Mouse (Mus musculus): ENCODE results near the gene Hes2.

The Hes2 gene

DNA sequence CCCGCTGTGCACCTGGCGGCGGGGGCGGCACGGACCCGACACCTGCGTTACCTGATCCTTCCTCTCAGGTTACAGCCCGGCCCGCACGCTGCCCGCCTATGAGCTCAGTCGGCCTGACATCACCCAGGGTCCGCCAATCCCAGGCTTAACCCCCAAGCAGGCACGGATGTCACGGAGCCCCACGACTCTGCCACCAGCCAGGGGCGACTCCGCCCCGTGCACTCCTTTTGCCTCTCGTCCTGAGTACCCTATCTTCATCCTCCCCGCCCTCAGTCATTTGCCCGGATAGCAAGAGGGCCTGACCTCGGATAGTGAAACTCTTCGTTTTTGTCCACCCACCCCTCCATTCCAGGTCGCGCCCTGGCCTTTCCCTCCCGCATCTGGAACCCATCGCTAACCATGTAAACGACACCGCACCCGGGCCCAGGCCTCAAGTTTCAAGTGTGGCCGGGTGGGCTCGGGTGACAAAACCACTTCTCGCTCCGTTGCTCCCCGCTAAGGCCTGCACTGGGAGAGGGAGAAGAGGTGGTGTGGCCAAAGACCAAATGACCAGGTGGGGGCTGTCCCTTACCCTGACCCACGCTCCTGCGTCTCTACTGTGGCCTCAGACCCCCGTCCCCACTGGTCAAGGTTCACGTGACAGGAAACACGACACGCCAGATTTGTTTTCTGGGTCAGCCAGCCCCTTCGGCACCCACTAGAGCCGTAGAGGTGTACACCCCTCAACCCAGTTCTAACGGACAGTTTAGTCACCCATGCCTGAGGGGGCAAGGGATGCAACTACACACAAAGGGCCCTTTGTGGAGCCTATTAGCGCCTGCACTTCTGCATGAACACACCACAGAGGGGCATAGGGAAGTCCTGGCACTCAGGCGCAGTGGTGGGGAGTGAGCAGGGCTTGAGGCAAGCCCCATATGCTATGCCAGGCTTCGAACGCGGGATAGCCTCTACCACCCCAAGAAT, 26.6 kb upstream of the Hes2 start:
- DNase-seq, result no peak

DNA sequence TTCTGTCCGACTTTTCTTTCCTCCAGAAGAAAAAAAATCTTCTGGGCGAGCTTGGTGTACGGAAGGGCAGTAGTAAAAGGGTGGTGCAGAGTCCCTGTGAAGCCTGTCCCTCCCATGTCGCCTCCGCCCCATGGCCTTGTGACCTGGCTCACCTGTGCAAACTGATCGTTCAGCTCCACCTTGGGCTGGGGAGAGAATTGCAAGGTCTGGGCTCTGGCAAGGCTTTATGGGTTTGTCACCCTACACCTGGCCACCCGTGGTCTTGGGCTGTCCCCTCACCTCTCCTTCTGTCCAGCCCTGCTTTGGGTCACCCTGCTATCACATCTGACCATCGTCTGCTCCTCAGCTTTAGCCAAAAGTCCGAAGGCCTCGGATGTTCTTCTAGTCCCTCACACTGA, 25.9 kb upstream of the Hes2 start:
- DNase-seq, result no peak

DNA sequence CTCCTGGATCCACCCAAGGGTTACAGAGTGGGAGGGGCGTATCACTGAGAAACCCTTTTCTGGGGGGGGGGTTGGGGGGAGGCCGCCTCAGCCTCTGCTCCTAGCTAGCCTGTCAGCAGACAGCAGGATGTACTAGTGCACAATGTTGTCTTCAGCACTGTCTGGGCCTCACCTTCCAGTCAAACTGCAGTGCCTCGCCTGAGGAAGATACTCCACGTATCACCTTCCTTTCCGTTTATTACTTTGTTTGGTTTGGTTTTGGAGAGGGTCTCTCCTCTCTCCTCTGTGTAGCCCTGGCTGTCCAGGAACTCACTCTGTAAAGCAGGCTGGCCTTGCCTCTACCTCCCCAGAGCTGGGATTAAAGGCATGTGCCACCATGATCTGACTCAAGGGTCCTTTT, 25.5 kb upstream of the Hes2 start:
- DNase-seq, result no peak

DNA sequence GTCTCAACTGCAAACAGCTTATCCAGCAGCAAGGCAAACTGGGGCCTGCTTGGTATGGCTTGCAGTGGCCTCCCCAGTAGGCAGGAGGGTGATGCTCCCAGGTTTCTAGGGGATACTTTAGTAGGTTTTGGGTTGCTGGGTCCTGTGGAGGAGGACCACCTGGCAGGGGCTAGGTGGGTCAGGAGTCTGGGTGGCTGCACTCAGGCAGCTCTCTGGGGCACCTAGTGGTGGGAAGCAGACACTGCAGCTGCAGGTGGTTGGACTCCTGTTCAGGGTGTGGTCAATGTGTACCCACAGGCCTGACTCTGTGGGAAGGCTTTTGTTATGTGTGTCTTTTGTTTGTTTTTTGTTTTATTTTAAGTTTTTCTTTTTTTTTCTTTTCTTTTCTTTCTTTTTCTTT, 24.2 kb upstream of the Hes2 start:
- DNase-seq, result no peak

DNA sequence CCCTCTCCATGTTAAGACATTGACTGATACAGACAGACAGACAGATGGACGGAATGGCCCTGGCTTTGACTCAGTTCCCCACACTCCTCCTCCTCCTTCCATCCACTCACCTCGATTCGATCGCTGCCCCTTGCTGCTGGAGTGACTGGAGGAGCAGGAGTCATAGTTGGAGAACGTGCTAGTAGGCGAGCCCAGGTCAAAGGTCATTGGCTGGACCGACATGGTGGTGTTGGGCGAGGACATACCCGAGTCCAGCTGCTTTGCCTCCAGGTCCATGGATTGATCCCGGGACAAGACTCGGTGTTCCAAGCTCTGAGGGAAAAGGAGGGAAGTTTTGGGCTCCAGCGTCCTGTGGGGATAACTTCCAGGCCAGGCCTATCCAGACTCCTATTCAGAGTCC, 23.3 kb upstream of the Hes2 start:
- DNase-seq, result no peak

DNA sequence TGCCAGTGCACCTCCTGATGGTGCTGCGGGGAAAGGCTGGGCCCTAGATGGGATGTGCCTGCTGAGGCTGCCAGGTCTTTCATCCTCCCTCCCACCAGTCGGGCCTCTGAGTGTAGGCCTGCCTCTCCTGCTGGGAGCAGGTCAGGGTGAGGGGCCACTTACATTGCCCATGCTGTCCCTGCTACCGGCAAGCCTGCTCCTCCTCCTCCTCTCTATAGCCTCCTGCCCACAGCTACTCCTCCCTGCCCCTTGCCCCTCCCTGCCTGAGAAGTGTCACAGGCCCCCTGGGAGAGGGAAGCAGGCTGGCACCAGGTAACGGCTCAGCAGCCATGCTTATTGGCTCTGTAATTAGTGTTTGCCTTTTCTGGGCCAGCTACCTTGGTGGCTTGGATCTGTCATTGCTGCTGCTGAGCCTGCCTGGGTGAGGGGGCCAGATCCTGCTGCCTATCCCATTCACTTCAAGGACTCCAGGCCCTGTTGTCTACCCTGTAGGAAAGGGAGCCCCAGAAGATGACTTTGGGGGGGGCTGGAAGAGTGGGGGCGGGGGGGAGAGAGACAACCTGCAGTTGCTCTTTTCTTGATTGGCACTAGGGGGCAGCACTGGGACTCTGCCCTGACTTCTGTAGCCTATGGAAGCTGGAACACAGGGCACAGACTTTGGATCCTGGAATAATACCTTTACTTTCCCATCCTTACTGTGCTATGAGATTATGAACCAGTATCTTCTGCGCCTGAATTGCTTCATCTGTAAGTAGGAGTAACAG, 22.4 kb upstream of the Hes2 start:
- no peak for DNase-seq

DNA sequence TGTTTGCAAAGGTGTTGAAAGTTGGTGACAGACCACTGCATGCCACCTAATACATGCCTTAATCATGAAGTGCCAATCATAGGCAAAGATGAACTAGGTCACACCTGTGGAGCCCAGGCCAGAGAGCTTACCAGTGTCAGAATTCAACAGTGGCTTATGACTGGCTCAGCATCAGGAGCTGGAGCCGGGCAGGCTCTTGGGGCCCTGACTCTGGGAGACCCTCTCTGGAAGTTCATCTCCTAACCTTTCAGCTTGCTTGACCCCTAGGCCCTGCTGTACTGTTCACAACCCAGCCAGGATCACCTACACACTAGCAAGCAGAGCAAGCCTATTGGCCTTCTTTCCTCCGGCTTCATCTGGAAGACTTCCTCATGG, 21.8 kb upstream of the Hes2 start:
- DNase-seq, result no peak

DNA sequence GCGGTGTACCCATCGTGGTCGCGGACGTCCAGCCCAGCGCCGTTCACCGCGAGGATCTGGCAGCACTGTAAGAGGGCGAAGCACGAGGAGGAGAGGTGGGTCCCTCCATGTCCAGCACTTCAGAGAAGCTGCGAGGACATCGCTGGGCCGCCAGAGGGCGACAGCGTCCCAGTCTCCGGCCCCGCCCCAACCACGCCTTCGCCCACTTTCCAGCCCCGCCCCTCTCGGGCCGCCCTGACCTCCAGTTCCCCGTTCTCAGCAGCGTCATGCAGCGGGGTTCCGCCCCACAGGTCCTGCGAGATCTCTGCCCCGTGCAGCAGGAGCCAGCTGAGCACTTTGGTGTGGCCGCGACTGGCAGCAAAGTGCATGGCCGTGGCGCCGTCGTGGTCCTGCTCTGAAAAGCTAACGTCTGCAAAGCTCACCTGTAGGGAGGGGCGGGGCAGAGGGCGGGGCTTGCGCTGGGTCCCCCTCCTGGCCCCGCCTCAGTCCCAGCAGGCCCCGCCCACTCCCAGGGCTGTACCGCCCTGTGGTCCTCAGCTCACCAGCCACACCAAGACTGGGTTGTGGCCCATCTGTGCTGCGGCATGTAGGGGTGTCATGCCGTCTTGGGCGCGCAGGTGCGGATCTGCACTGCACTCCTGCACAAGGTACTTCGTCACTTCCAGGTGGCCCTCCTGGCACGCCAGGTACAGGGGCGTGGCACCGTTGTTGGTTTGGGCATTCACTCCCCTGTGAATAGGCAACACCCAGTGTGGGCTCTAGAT, 20.0 kb upstream of the Hes2 start:
- DNase-seq, result peak; percentile 83

DNA sequence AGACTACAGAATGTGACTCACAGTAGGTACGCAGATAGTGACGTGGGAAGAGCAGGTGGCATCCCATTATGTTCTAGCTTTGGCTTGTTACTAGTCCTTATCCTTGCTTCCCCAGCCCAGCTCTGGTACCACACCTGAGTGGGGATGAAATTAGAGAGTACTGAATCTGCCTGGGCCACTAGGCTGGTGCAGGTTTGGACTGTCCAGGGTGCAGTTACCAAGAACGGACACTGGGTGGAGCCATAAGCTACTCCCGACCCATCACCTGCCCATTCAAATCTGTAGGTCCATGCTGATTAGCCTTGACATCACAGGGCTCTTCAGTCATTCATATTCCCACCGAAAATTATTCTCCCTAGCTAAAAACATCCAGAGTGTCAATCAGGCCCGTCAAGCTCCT, 18.2 kb upstream of the Hes2 start:
- DNase-seq, result no peak

DNA sequence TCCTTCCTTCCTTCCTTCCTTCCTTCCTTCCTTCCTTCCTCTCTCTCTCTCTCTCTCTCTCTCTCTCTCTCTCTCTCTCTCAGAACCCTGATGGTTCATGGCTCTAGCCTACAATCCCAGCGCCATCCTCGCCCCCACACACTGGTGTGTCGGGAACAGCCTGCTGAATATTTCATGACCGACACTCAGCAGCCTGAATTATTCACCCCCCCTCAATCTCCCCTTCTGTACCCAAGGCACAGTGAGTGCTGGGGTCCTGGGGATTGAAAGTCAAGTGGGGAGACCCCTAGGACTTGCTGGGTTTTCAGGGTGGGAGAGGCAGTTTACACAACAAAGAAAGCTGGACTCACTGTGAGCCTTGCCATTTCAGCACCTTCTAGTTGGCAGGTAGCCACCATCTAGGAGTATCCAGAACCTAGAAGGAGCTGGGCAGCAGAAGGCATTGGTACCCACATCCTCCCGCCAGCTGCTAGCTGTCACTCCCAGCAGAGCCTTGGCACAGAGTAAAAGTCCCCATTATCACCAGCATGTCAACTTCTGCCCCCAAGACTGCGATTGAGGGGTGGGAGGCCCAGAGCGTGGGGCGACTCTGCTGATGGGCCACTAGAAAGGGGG, 17.0 kb upstream of the Hes2 start:
- DNase-seq, result no peak

DNA sequence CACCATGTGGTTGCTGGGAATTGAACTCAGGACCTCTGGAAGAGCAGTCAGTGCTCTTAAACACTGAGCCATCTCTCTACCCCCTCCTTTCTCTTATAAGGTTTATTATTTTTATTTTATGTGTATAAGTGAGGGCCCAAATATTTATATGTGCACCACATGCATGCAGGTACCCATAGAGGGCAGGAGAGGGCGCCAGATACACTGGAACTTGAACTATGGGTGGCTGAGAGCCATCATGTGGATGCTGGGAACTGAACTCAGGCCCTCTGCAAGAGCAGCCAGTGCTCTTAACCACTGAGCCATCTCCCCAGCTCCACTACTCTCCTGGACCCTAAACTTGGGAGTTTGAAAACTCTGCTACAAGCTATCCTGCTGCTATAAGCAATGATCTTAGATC, 15.0 kb upstream of the Hes2 start:
- no peak for DNase-seq

DNA sequence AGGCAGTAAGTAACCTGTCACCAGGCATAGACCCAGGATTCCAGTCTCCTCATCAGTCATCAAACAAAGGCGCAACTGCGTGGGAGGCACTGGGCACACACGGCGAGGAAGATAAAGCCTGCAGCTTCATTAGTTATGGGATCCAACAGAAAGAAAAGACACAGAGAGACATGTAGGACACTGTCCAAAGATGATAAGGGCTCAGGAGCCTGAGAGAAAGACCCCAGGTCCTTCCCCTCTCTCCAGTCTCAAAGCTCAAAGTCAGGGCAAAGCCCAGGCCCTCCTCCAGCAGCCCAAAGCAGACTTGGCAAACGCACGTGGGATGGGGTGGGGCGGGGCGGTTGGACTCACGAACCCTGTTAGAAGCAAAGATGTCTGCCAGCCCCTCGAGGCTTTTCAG, 13.2 kb upstream of the Hes2 start:
- DNase-seq, result no peak

DNA sequence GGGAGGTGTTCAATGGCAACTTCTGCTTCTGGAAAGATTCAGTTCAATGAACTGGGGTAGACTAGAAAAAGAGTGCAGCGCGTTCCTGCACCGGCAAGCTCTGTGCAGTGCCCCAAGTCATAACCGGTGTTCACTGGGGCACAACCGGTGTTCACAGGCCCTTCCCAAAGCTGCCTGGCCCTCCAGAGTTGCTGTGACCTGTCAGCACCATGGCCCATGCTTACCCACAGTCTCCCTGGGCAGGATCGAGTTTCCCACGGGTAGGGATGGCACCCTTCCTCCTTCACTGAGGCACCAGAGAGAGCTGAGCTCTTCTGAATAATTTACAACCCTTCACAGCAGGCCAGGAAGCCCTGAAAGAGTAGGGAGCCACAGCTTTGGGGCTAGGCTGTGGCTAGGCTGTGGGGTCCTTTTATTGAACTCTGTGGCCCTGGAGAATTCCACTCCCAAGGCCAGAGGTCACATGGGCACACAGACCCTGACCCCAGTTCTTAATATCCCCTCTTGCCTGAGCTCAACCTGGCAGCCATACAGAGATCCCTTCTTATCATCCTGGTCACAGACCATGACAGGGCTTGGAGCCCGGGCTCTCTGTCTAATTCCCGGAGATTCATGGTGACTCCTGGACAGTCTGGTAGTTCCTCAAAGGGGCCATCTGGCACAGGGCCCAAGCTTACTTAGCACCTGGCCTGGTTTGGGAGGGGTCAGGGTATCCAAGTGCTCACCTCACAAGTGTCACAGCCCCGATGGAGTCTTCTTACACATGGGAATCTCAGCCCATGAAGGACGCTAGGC, 12.4 kb upstream of the Hes2 start:
- DNase-seq, result no peak

DNA sequence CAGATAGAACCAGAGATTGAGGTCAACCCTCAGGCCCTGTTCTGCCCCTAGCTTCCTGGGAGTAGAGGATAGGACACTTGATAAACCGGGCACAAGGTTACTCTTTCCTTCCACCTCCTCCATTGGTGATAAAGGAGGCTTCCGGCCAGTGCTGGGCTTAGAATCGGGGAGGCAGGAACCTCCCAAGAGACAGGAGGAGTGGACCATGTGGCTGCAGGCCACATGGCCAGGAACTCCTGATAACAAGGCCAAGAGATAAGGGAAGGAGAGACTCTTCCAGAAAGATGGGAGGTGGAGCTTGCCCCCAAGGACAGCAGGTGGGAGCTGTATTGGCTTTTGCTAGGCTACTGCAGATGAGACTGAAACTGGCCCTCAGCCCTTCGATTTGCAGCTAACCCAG, 8.1 kb upstream of the Hes2 start:
- DNase-seq, result no peak

DNA sequence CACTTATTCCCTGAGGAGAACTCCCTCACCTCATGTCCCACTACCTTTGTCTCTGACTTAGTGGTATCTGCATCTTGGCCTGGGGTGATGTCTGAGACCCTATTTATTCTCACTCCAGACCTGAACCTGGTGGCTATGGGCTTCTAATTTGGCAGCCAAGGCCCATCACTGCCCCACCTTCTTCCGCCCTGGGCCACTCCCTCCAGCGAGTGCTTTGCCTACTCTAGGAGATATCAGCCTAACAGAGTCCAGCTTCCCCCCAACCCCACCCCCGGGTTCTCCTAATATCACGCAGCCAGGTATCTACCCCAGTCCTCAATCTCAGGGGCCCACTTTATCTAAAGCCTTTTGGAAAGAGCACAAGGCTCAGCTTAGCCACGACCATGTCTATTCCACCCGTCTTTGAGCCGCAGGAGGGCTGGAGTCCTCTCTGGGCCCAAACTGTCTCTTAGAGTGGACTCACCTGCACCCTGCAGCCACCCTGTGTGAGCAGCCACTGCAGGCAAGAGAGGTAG, 7.2 kb upstream of the Hes2 start:
- DNase-seq, result no peak

DNA sequence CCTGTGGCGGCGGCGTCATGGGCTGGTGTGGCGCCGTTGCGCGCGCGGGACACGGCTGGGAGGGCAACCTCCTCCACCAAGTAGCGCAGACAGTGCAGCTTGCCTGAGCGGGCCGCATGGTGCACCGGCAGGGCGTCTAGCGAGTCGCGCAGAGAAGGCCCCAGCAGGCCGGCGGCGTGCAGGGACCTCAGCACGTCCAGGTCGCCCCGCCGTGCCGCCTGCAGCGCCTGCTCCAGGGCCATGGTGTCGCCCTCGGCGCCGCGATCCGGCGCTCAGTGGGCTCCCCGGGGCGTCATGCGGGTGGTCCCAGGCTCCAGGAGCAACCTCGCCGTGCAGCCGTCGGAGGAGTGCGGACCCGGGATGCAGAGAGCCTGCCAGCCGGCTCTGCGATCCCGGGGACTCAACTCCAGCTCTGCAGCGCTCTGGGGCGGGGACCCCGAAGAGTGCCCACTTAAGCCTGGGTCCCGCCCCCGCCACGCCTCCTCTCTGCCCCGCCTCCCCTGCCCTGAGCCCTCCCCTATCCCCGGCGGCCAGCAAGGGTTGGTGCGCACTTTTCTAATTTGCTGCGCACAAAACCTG, 6.6 kb upstream of the Hes2 start, which contains the start of gene Espn:
Gene Espn, minus strand, starts transcription at position 406 of the 579 bp plus-strand sequence.
- DNase-seq, result no peak

DNA sequence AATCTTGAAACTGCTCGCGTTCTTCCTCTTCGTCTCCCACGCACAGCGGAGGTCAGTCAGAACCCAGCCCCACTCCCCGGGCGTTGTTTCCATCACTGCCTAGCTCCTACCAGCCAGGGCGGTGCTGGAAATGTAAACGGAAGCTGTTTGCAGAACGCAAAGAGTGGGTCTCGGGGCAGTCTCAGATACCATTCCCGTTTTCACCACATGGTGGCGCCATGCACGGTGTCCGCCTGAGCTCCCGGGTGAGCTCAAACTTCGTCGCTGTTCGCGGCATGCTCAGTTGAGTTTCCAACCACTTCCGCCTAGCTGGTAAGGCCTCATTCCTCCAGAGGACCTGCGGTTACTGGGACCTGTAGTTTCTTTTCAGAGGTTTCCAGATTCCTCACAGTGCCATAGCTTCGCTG, 4.9 kb upstream of the Hes2 start:
- DNase-seq, result no peak

DNA sequence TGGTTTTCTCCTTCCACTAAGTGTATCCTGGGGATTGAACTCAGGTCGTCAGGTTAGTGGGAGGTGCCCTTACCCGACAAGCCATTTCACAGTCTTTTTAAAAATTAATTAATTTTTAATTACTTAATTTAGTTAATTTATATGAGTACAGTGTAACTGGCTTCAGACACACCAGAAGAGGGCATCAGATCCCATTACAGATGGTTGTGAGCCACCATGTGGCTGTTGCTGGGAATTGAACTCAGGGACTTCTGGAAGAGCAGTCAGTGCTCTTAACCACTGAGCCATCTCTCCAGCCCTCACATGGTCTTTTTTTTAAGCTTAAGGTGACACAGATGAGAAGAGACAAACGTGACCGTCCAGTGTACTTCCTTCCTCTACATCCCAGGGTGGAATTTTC, 3.6 kb upstream of the Hes2 start:
- no peak for DNase-seq

DNA sequence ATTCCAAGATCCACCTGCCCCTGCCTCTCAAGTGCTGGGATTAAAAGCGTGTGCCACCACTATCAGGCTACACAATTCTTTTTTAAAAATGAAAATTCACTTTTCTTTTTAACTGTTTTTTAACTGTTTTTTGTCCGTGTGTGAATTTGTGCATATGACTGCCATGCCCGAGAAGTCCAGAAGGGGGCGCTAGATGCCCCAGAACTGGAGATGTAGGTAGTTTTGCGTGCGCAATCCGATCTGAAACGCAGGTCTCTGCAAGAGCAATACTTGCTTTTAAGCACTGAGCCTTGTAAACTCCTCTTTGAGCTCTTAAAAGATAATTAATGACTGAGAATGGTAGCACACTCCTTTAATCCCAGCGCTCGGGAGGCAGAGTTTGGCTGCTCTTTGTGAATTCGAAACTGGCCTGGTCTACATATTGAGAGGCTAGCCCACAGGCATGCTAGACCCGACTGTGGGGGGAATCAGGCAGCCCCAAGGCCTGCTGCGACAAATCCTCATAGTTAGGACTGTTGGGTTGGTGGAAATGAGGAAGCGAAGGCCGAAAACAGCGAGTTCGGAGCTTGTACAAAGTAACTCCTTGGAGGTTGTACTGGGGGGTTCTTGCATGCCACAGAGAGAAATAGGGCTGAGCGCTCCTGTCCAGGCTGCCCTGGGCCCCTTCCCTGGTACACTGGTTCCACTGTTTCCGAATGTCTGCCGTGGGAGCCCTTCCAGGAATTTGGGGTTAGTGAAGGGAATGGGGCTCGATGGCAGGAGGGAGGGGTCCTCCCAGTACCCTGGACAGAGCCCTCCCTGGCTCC, 685 bp upstream of the Hes2 start:
- no peak for DNase-seq

DNA sequence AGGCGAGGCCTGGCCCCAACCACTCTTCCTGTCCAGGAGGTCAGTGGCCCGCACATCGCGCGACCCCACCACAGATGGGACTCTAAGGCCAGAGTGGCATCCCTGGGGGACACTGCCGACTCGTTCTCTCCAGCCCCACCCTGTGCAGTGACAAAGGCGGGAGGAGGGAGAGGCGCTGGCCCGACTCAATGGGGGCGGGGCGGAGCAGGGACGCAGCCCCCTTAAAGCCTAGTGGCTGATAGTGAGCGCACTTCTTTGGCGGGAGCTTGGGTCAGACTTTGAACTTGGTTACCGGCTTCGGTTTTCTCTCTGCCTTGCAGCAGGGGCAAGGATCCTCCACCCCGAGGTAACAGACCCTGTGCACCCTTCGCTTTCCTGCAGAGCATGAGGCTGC, 615 bp downstream of the Hes2 start:
- DNase-seq, result no peak

DNA sequence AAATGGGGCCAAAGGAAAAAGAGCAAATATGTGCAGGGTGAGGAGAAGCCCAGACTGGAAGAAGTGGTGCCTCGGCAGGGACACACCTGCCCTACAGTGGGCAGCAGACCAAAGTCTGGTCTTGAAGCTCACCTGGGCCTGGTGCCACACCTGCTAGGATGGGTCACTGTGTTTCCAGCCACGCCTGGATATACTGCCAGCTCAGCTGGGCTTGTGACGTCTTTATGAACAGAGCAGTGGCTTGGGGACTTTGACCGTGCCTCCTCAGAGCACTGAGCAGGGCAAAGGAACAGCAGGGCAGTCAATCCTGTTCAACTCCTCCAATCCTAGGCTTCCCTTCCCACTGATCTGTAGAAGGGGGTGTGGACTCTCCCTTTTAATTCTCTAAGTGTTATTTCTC, 2.1 kb downstream of the Hes2 start:
- DNase-seq, result no peak

Data from cerebellum, adult 9-11 months (tissue).